Mouse (Mus musculus): Measurements from ENCODE around the gene Skap1. TPM values are rescaled to one million over a fixed set of nuclear protein-coding genes. Genes with fewer than 3 reads are reported as not detected.

The Skap1 gene
- polyA plus RNA-seq, 1 experiment: 3.0 TPM

- H3K27ac ChIP-seq (ENCODE audit: insufficient read depth, low read length): no peak overlapping the region
- no peak for TF ChIP-seq POLR2A (IDR thresholded peaks at IDR 0.05; ENCODE audit: extremely low read depth, insufficient read depth, low read length)
- no peak for TF ChIP-seq CTCF (IDR thresholded peaks at IDR 0.05; ENCODE audit: extremely low read depth, insufficient read depth, low read length)
- no peak overlapping the region for H3K4me3 ChIP-seq (ENCODE audit: insufficient read depth, low read length)
- no peaks in the 10 kb centered on the region for H3K4me1 ChIP-seq (ENCODE audit: control insufficient read depth, insufficient read depth, low read length)
Measured at GRCm38 (mm10) chr11:96501042-96501441, 36.6 kb downstream of the Skap1 start.

- no peak overlapping the region for H3K27ac ChIP-seq (ENCODE audit: insufficient read depth, low read length)
- TF ChIP-seq CTCF (IDR thresholded peaks at IDR 0.05; ENCODE audit: extremely low read depth, insufficient read depth, low read length): no peak
- TF ChIP-seq POLR2A (IDR thresholded peaks at IDR 0.05; ENCODE audit: extremely low read depth, insufficient read depth, low read length): no peak
- no peak overlapping the region for H3K4me3 ChIP-seq (ENCODE audit: insufficient read depth, low read length)
- H3K4me1 ChIP-seq (ENCODE audit: control insufficient read depth, insufficient read depth, low read length): no peaks in the 10 kb centered on the region
Measured at GRCm38 (mm10) chr11:96502948-96503347, 38.6 kb downstream of the Skap1 start.

- Histone ChIP-seq H3K4me3 (ENCODE audit: insufficient read depth, low read length) (no peak overlapping the region), H3K4me1 (ENCODE audit: control insufficient read depth, insufficient read depth, low read length) (no peaks in the 10 kb centered on the region)
Measured at GRCm38 (mm10) chr11:96504509-96505119, 40.2 kb downstream of the Skap1 start.

GRCm38 (mm10) chr11:96505841-96506240, 41.4 kb downstream of the Skap1 start:
- TF ChIP-seq POLR2A (IDR thresholded peaks at IDR 0.05; ENCODE audit: extremely low read depth, insufficient read depth, low read length): no peak
- no peak for TF ChIP-seq CTCF (IDR thresholded peaks at IDR 0.05; ENCODE audit: extremely low read depth, insufficient read depth, low read length)
- Histone ChIP-seq H3K4me3 (ENCODE audit: insufficient read depth, low read length) (no peak overlapping the region), H3K4me1 (ENCODE audit: control insufficient read depth, insufficient read depth, low read length) (no peaks in the 10 kb centered on the region), H3K27ac (ENCODE audit: insufficient read depth, low read length) (no peak overlapping the region)

More at GRCm38 (mm10) chr11:96504509-96505119, 40.2 kb downstream of the Skap1 start:
- no peak overlapping the region for H3K27ac ChIP-seq (ENCODE audit: insufficient read depth, low read length)
- TF ChIP-seq CTCF (IDR thresholded peaks at IDR 0.05; ENCODE audit: extremely low read depth, insufficient read depth, low read length) (no peak), POLR2A (IDR thresholded peaks at IDR 0.05; ENCODE audit: extremely low read depth, insufficient read depth, low read length) (no peak)

- H3K4me1 ChIP-seq (ENCODE audit: control insufficient read depth, insufficient read depth, low read length): no peaks in the 10 kb centered on the region
Measured at GRCm38 (mm10) chr11:96515164-96515563, 50.8 kb downstream of the Skap1 start.

GRCm38 (mm10) chr11:96524541-96524940, 60.1 kb downstream of the Skap1 start:
- H3K4me3 ChIP-seq (ENCODE audit: insufficient read depth, low read length): no peak overlapping the region
- no peak overlapping the region for H3K27ac ChIP-seq (ENCODE audit: insufficient read depth, low read length)
- TF ChIP-seq CTCF (IDR thresholded peaks at IDR 0.05; ENCODE audit: extremely low read depth, insufficient read depth, low read length) (no peak), POLR2A (IDR thresholded peaks at IDR 0.05; ENCODE audit: extremely low read depth, insufficient read depth, low read length) (no peak)
- no peaks in the 10 kb centered on the region for H3K4me1 ChIP-seq (ENCODE audit: control insufficient read depth, insufficient read depth, low read length)

More at GRCm38 (mm10) chr11:96515164-96515563, 50.8 kb downstream of the Skap1 start:
- Histone ChIP-seq H3K27ac (ENCODE audit: insufficient read depth, low read length) (no peak overlapping the region), H3K4me3 (ENCODE audit: insufficient read depth, low read length) (no peak overlapping the region)
- TF ChIP-seq POLR2A (IDR thresholded peaks at IDR 0.05; ENCODE audit: extremely low read depth, insufficient read depth, low read length) (no peak), CTCF (IDR thresholded peaks at IDR 0.05; ENCODE audit: extremely low read depth, insufficient read depth, low read length) (no peak)

GRCm38 (mm10) chr11:96526137-96526621, 61.8 kb downstream of the Skap1 start:
- TF ChIP-seq CTCF (IDR thresholded peaks at IDR 0.05; ENCODE audit: extremely low read depth, insufficient read depth, low read length) (no peak), POLR2A (IDR thresholded peaks at IDR 0.05; ENCODE audit: extremely low read depth, insufficient read depth, low read length) (no peak)
- Histone ChIP-seq H3K4me3 (ENCODE audit: insufficient read depth, low read length) (no peak overlapping the region), H3K4me1 (ENCODE audit: control insufficient read depth, insufficient read depth, low read length) (no peaks in the 10 kb centered on the region), H3K27ac (ENCODE audit: insufficient read depth, low read length) (no peak overlapping the region)

GRCm38 (mm10) chr11:96531757-96532433, 67.5 kb downstream of the Skap1 start:
- H3K4me1 ChIP-seq (ENCODE audit: control insufficient read depth, insufficient read depth, low read length): no peaks in the 10 kb centered on the region
- no peak overlapping the region for H3K27ac ChIP-seq (ENCODE audit: insufficient read depth, low read length)
- no peak overlapping the region for H3K4me3 ChIP-seq (ENCODE audit: insufficient read depth, low read length)
- TF ChIP-seq POLR2A (IDR thresholded peaks at IDR 0.05; ENCODE audit: extremely low read depth, insufficient read depth, low read length) (no peak), CTCF (IDR thresholded peaks at IDR 0.05; ENCODE audit: extremely low read depth, insufficient read depth, low read length) (no peak)

GRCm38 (mm10) chr11:96534531-96534930, 70.1 kb downstream of the Skap1 start:
- Histone ChIP-seq H3K27ac (ENCODE audit: insufficient read depth, low read length) (no peak overlapping the region), H3K4me3 (ENCODE audit: insufficient read depth, low read length) (no peak overlapping the region), H3K4me1 (ENCODE audit: control insufficient read depth, insufficient read depth, low read length) (no peaks in the 10 kb centered on the region)
- TF ChIP-seq CTCF (IDR thresholded peaks at IDR 0.05; ENCODE audit: extremely low read depth, insufficient read depth, low read length): no peak
- no peak for TF ChIP-seq POLR2A (IDR thresholded peaks at IDR 0.05; ENCODE audit: extremely low read depth, insufficient read depth, low read length)

- H3K4me1 ChIP-seq (ENCODE audit: control insufficient read depth, insufficient read depth, low read length): no peaks in the 10 kb centered on the region
- no peak overlapping the region for H3K4me3 ChIP-seq (ENCODE audit: insufficient read depth, low read length)
- TF ChIP-seq CTCF (IDR thresholded peaks at IDR 0.05; ENCODE audit: extremely low read depth, insufficient read depth, low read length) (peak; percentile 75), POLR2A (IDR thresholded peaks at IDR 0.05; ENCODE audit: extremely low read depth, insufficient read depth, low read length) (no peak)
- H3K27ac ChIP-seq (ENCODE audit: insufficient read depth, low read length): no peak overlapping the region
Measured at GRCm38 (mm10) chr11:96536146-96536545, 71.8 kb downstream of the Skap1 start.
